Mouse (Mus musculus): Measurements from ENCODE around the gene Cacna1d. TPM values are rescaled to one million over a fixed set of nuclear protein-coding genes. Genes with fewer than 3 reads are reported as not detected.

Cacna1d gene
- polyA plus RNA-seq, 1 experiment from 2014 or later: 9.5 TPM

GRCm38 (mm10) chr14:30120023-30120422 lies 371.2 kb downstream of the Cacna1d start:
- Histone ChIP-seq H3K36me3 (ENCODE audit: control insufficient read depth, insufficient read depth, low read length) (no peaks in the 10 kb centered on the region), H3K9ac (ENCODE audit: low read depth, low read length) (no peak overlapping the region), H3K27me3 (replicated peaks; ENCODE audit: control insufficient read depth, insufficient read depth, low read length) (no peaks in the 10 kb centered on the region), H3K4me2 (ENCODE audit: low read length) (no peak overlapping the region), H3K4me1 (ENCODE audit: control insufficient read depth, insufficient read depth, low read depth, low read length) (no peaks in the 10 kb centered on the region), H3K27ac (ENCODE audit: low read depth, low read length) (no peak overlapping the region), H3K9me3 (ENCODE audit: control insufficient read depth, low read length) (no peaks in the 10 kb centered on the region), H3K4me3 (ENCODE audit: low read length) (no peak overlapping the region)
- no peak for ATAC-seq
- 74% methylated on average over 5 of the region's 5 CpGs for WGBS

- no peaks in the 10 kb centered on the region for H3K9me3 ChIP-seq (ENCODE audit: control insufficient read depth, low read length)
- no peak overlapping the region for H3K4me3 ChIP-seq (ENCODE audit: low read length)
- no peak overlapping the region for H3K9ac ChIP-seq (ENCODE audit: low read depth, low read length)
- no peaks in the 10 kb centered on the region for H3K27me3 ChIP-seq (replicated peaks; ENCODE audit: control insufficient read depth, insufficient read depth, low read length)
- no peak overlapping the region for H3K4me2 ChIP-seq (ENCODE audit: low read length)
- 0 out of 2 replicates have a peak, but pooled peaks cover 3% of the 10 kb centered on the region for H3K36me3 ChIP-seq (ENCODE audit: control insufficient read depth, insufficient read depth, low read length)
- ATAC-seq: no peak
- H3K4me1 ChIP-seq (ENCODE audit: control insufficient read depth, insufficient read depth, low read depth, low read length): no peaks in the 10 kb centered on the region
- no peak overlapping the region for H3K27ac ChIP-seq (ENCODE audit: low read depth, low read length)
- 67% methylated on average over 9 of the region's 9 CpGs for WGBS
These were observed 377.7 kb downstream of the Cacna1d start for GRCm38 (mm10) chr14:30113392-30114108.

GRCm38 (mm10) chr14:30109079-30109478 lies 382.2 kb downstream of the Cacna1d start:
- Histone ChIP-seq H3K36me3 (ENCODE audit: control insufficient read depth, insufficient read depth, low read length) (0 out of 2 replicates have a peak, but pooled peaks cover 3% of the 10 kb centered on the region), H3K4me2 (ENCODE audit: low read length) (no peak overlapping the region), H3K4me3 (ENCODE audit: low read length) (no peak overlapping the region), H3K4me1 (ENCODE audit: control insufficient read depth, insufficient read depth, low read depth, low read length) (no peaks in the 10 kb centered on the region), H3K27ac (ENCODE audit: low read depth, low read length) (no peak overlapping the region), H3K9ac (ENCODE audit: low read depth, low read length) (no peak overlapping the region), H3K9me3 (ENCODE audit: control insufficient read depth, low read length) (no peaks in the 10 kb centered on the region), H3K27me3 (replicated peaks; ENCODE audit: control insufficient read depth, insufficient read depth, low read length) (no peaks in the 10 kb centered on the region)
- 57% methylated on average over 2 of the region's 2 CpGs for WGBS
- no peak for ATAC-seq

- ATAC-seq: no peak
These were observed 384.7 kb downstream of the Cacna1d start for GRCm38 (mm10) chr14:30106550-30106949.

GRCm38 (mm10) chr14:30105551-30105950 lies 385.7 kb downstream of the Cacna1d start:
- ATAC-seq: peak; percentile 79
- Histone ChIP-seq H3K9ac (ENCODE audit: low read depth, low read length) (no peak overlapping the region), H3K4me1 (ENCODE audit: control insufficient read depth, insufficient read depth, low read depth, low read length) (no peaks in the 10 kb centered on the region), H3K4me2 (ENCODE audit: low read length) (no peak overlapping the region), H3K27ac (ENCODE audit: low read depth, low read length) (no peak overlapping the region), H3K4me3 (ENCODE audit: low read length) (no peak overlapping the region), H3K36me3 (ENCODE audit: control insufficient read depth, insufficient read depth, low read length) (peaks cover 4% of the 10 kb centered on the region; the same call in 1 of the 2 replicates), H3K27me3 (replicated peaks; ENCODE audit: control insufficient read depth, insufficient read depth, low read length) (no peaks in the 10 kb centered on the region), H3K9me3 (ENCODE audit: control insufficient read depth, low read length) (no peaks in the 10 kb centered on the region)
- 58% methylated on average over 6 of the region's 6 CpGs for WGBS

More at GRCm38 (mm10) chr14:30106550-30106949, 384.7 kb downstream of the Cacna1d start:
- no peak overlapping the region for H3K4me3 ChIP-seq (ENCODE audit: low read length)
- H3K36me3 ChIP-seq (ENCODE audit: control insufficient read depth, insufficient read depth, low read length): 0 out of 2 replicates have a peak, but pooled peaks cover 5% of the 10 kb centered on the region
- no peaks in the 10 kb centered on the region for H3K27me3 ChIP-seq (replicated peaks; ENCODE audit: control insufficient read depth, insufficient read depth, low read length)
- H3K4me1 ChIP-seq (ENCODE audit: control insufficient read depth, insufficient read depth, low read depth, low read length): no peaks in the 10 kb centered on the region
- H3K27ac ChIP-seq (ENCODE audit: low read depth, low read length): no peak overlapping the region
- H3K9ac ChIP-seq (ENCODE audit: low read depth, low read length): no peak overlapping the region
- WGBS: 92% methylated on average over 4 of the region's 4 CpGs
- no peaks in the 10 kb centered on the region for H3K9me3 ChIP-seq (ENCODE audit: control insufficient read depth, low read length)
- no peak overlapping the region for H3K4me2 ChIP-seq (ENCODE audit: low read length)

GRCm38 (mm10) chr14:30103946-30104536 lies 387.2 kb downstream of the Cacna1d start:
- ATAC-seq: no peak
- no peaks in the 10 kb centered on the region for H3K27me3 ChIP-seq (replicated peaks; ENCODE audit: control insufficient read depth, insufficient read depth, low read length)
- no peaks in the 10 kb centered on the region for H3K4me1 ChIP-seq (ENCODE audit: control insufficient read depth, insufficient read depth, low read depth, low read length)
- no peak overlapping the region for H3K4me3 ChIP-seq (ENCODE audit: low read length)
- H3K36me3 ChIP-seq (ENCODE audit: control insufficient read depth, insufficient read depth, low read length): peaks cover 5% of the 10 kb centered on the region; the same call in 1 of the 2 replicates
- 73% methylated on average over 8 of the region's 8 CpGs for whole genome bisulfite sequencing
- H3K9me3 ChIP-seq (ENCODE audit: control insufficient read depth, low read length): no peaks in the 10 kb centered on the region
- no peak overlapping the region for H3K4me2 ChIP-seq (ENCODE audit: low read length)
- H3K9ac ChIP-seq (ENCODE audit: low read depth, low read length): no peak overlapping the region
- H3K27ac ChIP-seq (ENCODE audit: low read depth, low read length): no peak overlapping the region

GRCm38 (mm10) chr14:30097239-30097638 lies 394.0 kb downstream of the Cacna1d start:
- Histone ChIP-seq H3K36me3 (ENCODE audit: control insufficient read depth, insufficient read depth, low read length) (peaks cover 16% of the 10 kb centered on the region; the same call in 1 of the 2 replicates), H3K4me1 (ENCODE audit: control insufficient read depth, insufficient read depth, low read depth, low read length) (no peaks in the 10 kb centered on the region), H3K9ac (ENCODE audit: low read depth, low read length) (no peak overlapping the region), H3K4me2 (ENCODE audit: low read length) (no peak overlapping the region), H3K4me3 (ENCODE audit: low read length) (no peak overlapping the region), H3K27me3 (replicated peaks; ENCODE audit: control insufficient read depth, insufficient read depth, low read length) (no peaks in the 10 kb centered on the region), H3K27ac (ENCODE audit: low read depth, low read length) (no peak overlapping the region), H3K9me3 (ENCODE audit: control insufficient read depth, low read length) (no peaks in the 10 kb centered on the region)
- ATAC-seq: no peak
- WGBS: 59% methylated on average over 5 of the region's 5 CpGs

GRCm38 (mm10) chr14:30092426-30092825 lies 398.8 kb downstream of the Cacna1d start:
- Histone ChIP-seq H3K9me3 (ENCODE audit: control insufficient read depth, low read length) (no peaks in the 10 kb centered on the region), H3K27me3 (replicated peaks; ENCODE audit: control insufficient read depth, insufficient read depth, low read length) (no peaks in the 10 kb centered on the region), H3K4me2 (ENCODE audit: low read length) (no peak overlapping the region), H3K9ac (ENCODE audit: low read depth, low read length) (no peak overlapping the region), H3K4me3 (ENCODE audit: low read length) (no peak overlapping the region), H3K27ac (ENCODE audit: low read depth, low read length) (no peak overlapping the region), H3K4me1 (ENCODE audit: control insufficient read depth, insufficient read depth, low read depth, low read length) (no peaks in the 10 kb centered on the region), H3K36me3 (ENCODE audit: control insufficient read depth, insufficient read depth, low read length) (0 out of 2 replicates have a peak, but pooled peaks cover 5% of the 10 kb centered on the region)
- ATAC-seq: no peak
- WGBS: 86% methylated on average over 4 of the region's 4 CpGs

GRCm38 (mm10) chr14:30092021-30092420 lies 399.2 kb downstream of the Cacna1d start:
- 95% methylated on average over 2 of the region's 2 CpGs for WGBS

More at GRCm38 (mm10) chr14:30092021-30092420, 399.2 kb downstream of the Cacna1d start:
- no peaks in the 10 kb centered on the region for H3K4me1 ChIP-seq (ENCODE audit: control insufficient read depth, insufficient read depth, low read depth, low read length)
- H3K4me2 ChIP-seq (ENCODE audit: low read length): no peak overlapping the region
- no peak overlapping the region for H3K27ac ChIP-seq (ENCODE audit: low read depth, low read length)
- no peak overlapping the region for H3K9ac ChIP-seq (ENCODE audit: low read depth, low read length)
- H3K36me3 ChIP-seq (ENCODE audit: control insufficient read depth, insufficient read depth, low read length): 0 out of 2 replicates have a peak, but pooled peaks cover 5% of the 10 kb centered on the region
- ATAC-seq: no peak
- no peaks in the 10 kb centered on the region for H3K27me3 ChIP-seq (replicated peaks; ENCODE audit: control insufficient read depth, insufficient read depth, low read length)
- no peaks in the 10 kb centered on the region for H3K9me3 ChIP-seq (ENCODE audit: control insufficient read depth, low read length)
- no peak overlapping the region for H3K4me3 ChIP-seq (ENCODE audit: low read length)
